ENCODE assay signal across 28 mouse cellular contexts in genomic region chr9:66859523-66859922, GRCm38 (mm10).
"Had no signal": no experiment of that assay in that cellular context is flagged by ENCODE, and none has a peak within 500 bp of the region (broad histone marks: within the 10 kb centered on the region; RNA-seq: fewer than 3 reads in every experiment).

No protein-coding gene starts in this region.

- DNase-seq: gastrocnemius, adult 2 months; gastrocnemius, postnatal 10 days; gastrocnemius, postnatal 25 days; heart, adult 2 months; heart, postnatal 14 days; heart, postnatal 4 days; kidney, adult 18-20 months; kidney, adult 8-10 months; kidney, postnatal 10 days; kidney, postnatal 25 days; kidney, postnatal 4 days; liver; liver, embryonic 13.5 days had no signal

- H3K4me2 ChIP-seq: heart, embryonic 11.5 days; heart, embryonic 13.5 days; heart, embryonic 15.5 days; hindbrain, embryonic 12.5 days; hindbrain, embryonic 14.5 days; intestine, embryonic 15.5 days; limb, embryonic 12.5 days; liver, embryonic 11.5 days; liver, embryonic 13.5 days had no signal

- H3K9me3 ChIP-seq: heart, embryonic 13.5 days; heart, embryonic 15.5 days; hindbrain, embryonic 10.5 days; hindbrain, embryonic 12.5 days; intestine, embryonic 15.5 days; limb, embryonic 10.5 days; liver, embryonic 13.5 days had no signal

- H3K27me3 ChIP-seq: heart, embryonic 13.5 days; heart, embryonic 15.5 days; hindbrain, embryonic 12.5 days; intestine, embryonic 15.5 days; limb, embryonic 12.5 days; liver, embryonic 13.5 days had no signal

- H3K4me3 ChIP-seq: gastrocnemius, adult 2 months; heart, adult 2 months; heart, embryonic 13.5 days; heart, embryonic 15.5 days; hindbrain, embryonic 10.5 days; hindbrain, embryonic 12.5 days; intestine, embryonic 15.5 days; layer of hippocampus, adult 2 months; left cerebral cortex, adult 2 months; limb, embryonic 10.5 days; limb, embryonic 12.5 days; liver, embryonic 13.5 days had no signal

- H3K27ac ChIP-seq: gastrocnemius, adult 2 months; heart, adult 2 months; heart, embryonic 13.5 days; heart, embryonic 15.5 days; hindbrain, embryonic 10.5 days; hindbrain, embryonic 12.5 days; hindbrain, embryonic 14.5 days; intestine, embryonic 15.5 days; layer of hippocampus, adult 2 months; left cerebral cortex, adult 2 months; limb, embryonic 10.5 days; limb, embryonic 12.5 days; liver, embryonic 13.5 days had no signal

- H3K9ac ChIP-seq: heart, embryonic 13.5 days; heart, embryonic 15.5 days; hindbrain, embryonic 12.5 days; hindbrain, embryonic 14.5 days; intestine, embryonic 15.5 days; limb, embryonic 12.5 days; liver, embryonic 13.5 days had no signal

- ATAC-seq: hindbrain, embryonic 16.5 days; inflammation-experienced regulatory T-cells, adult 6 months; intestine, embryonic 15.5 days; intestine, postnatal 0 days had no signal
